Mouse (Mus musculus): ENCODE results near the gene Olfr1506. TPM values are rescaled to one million over a fixed set of nuclear protein-coding genes. Genes with fewer than 3 reads are reported as not detected.
"Not testable (repeated sequence)": the region's sequence is repeated elsewhere in the genome, so short reads cannot be mapped to it uniquely, and the experiment has no call there.

Gene Olfr1506
- not detected in 2 replicates for polyA plus RNA-seq (2014; fragmentation: Nextera tagmentation; extraction: Ambion mirVana)

- not testable (repeated sequence) for H3K27me3 ChIP-seq (ENCODE audit: control insufficient read depth, insufficient read depth, low read length); H3K9ac ChIP-seq (replicated peaks; ENCODE audit: low read depth, low read length); H3K27ac ChIP-seq (ENCODE audit: low read depth, low read length); H3K36me3 ChIP-seq (ENCODE audit: control insufficient read depth, insufficient read depth, low read length); H3K4me3 ChIP-seq (ENCODE audit: low read depth, low read length); H3K9me3 ChIP-seq (ENCODE audit: control insufficient read depth, low read length); ATAC-seq (ENCODE audit: low read depth); H3K4me2 ChIP-seq (ENCODE audit: low read depth, low read length); H3K4me1 ChIP-seq (ENCODE audit: control insufficient read depth, insufficient read depth, low read length)
- WGBS: no CpG with 5 or more reads among the region's 6 CpGs
Observed at GRCm38 (mm10) chr2:90224393-90224792, at the start of gene Olfr1506. Olfr1506 (minus strand) TSS chr2:90224493.

GRCm38 (mm10) chr2:90270932-90271331, 46.6 kb upstream of the Olfr1506 start, which contains the start of gene Olfr1271:
Olfr1271 (minus strand) TSS chr2:90271032.
- Histone ChIP-seq H3K9ac (replicated peaks; ENCODE audit: low read depth, low read length) (no peak within 1 kb of the TSS), H3K36me3 (ENCODE audit: control insufficient read depth, insufficient read depth, low read length) (no peaks in the 10 kb centered on the region), H3K4me2 (ENCODE audit: low read depth, low read length) (no peak within 1 kb of the TSS), H3K4me3 (ENCODE audit: low read depth, low read length) (no peak within 1 kb of the TSS), H3K27ac (ENCODE audit: low read depth, low read length) (no peak within 1 kb of the TSS), H3K27me3 (ENCODE audit: control insufficient read depth, insufficient read depth, low read length) (no peaks in the 10 kb centered on the region), H3K9me3 (ENCODE audit: control insufficient read depth, low read length) (no peaks in the 10 kb centered on the region), H3K4me1 (ENCODE audit: control insufficient read depth, insufficient read depth, low read length) (no peaks in the 10 kb centered on the region)
- WGBS: 91% methylated on average over 2 of the region's 2 CpGs
- ATAC-seq (ENCODE audit: low read depth): no peak

- H3K4me1 ChIP-seq (ENCODE audit: control insufficient read depth, insufficient read depth, low read length): no peaks in the 10 kb centered on the region
- 94% methylated on average over 4 of the region's 4 CpGs for WGBS
- H3K4me3 ChIP-seq (ENCODE audit: low read depth, low read length): no peak within 1 kb of the TSS
- no peak within 1 kb of the TSS for H3K4me2 ChIP-seq (ENCODE audit: low read depth, low read length)
- H3K36me3 ChIP-seq (ENCODE audit: control insufficient read depth, insufficient read depth, low read length): no peaks in the 10 kb centered on the region
- H3K9me3 ChIP-seq (ENCODE audit: control insufficient read depth, low read length): no peaks in the 10 kb centered on the region
- H3K9ac ChIP-seq (replicated peaks; ENCODE audit: low read depth, low read length): no peak within 1 kb of the TSS
- H3K27me3 ChIP-seq (ENCODE audit: control insufficient read depth, insufficient read depth, low read length): no peaks in the 10 kb centered on the region
- ATAC-seq (ENCODE audit: low read depth): no peak
- H3K27ac ChIP-seq (ENCODE audit: low read depth, low read length): no peak within 1 kb of the TSS
Observed at GRCm38 (mm10) chr2:90257492-90257891, 33.2 kb upstream of the Olfr1506 start, which contains the start of gene Olfr142. Olfr142 (minus strand) TSS chr2:90257592.

- no CpG with 5 or more reads among the region's 4 CpGs for WGBS
- not testable (repeated sequence) for H3K9ac ChIP-seq (replicated peaks; ENCODE audit: low read depth, low read length); H3K36me3 ChIP-seq (ENCODE audit: control insufficient read depth, insufficient read depth, low read length); H3K4me3 ChIP-seq (ENCODE audit: low read depth, low read length); H3K4me1 ChIP-seq (ENCODE audit: control insufficient read depth, insufficient read depth, low read length); H3K27me3 ChIP-seq (ENCODE audit: control insufficient read depth, insufficient read depth, low read length); H3K27ac ChIP-seq (ENCODE audit: low read depth, low read length); ATAC-seq (ENCODE audit: low read depth); H3K4me2 ChIP-seq (ENCODE audit: low read depth, low read length); H3K9me3 ChIP-seq (ENCODE audit: control insufficient read depth, low read length)
Observed at GRCm38 (mm10) chr2:90199606-90200005, 24.7 kb downstream of the Olfr1506 start.

- not testable (repeated sequence) for H3K27ac ChIP-seq (ENCODE audit: low read depth, low read length); H3K9me3 ChIP-seq (ENCODE audit: control insufficient read depth, low read length); ATAC-seq (ENCODE audit: low read depth); H3K4me3 ChIP-seq (ENCODE audit: low read depth, low read length); H3K36me3 ChIP-seq (ENCODE audit: control insufficient read depth, insufficient read depth, low read length); H3K9ac ChIP-seq (replicated peaks; ENCODE audit: low read depth, low read length); H3K4me2 ChIP-seq (ENCODE audit: low read depth, low read length); H3K4me1 ChIP-seq (ENCODE audit: control insufficient read depth, insufficient read depth, low read length); H3K27me3 ChIP-seq (ENCODE audit: control insufficient read depth, insufficient read depth, low read length)
- no CpG with 5 or more reads among the region's 6 CpGs for WGBS
Observed at GRCm38 (mm10) chr2:90195285-90195684, 29.0 kb downstream of the Olfr1506 start.

GRCm38 (mm10) chr2:90194750-90195149, 29.5 kb downstream of the Olfr1506 start:
- H3K9me3 ChIP-seq (ENCODE audit: control insufficient read depth, low read length); H3K4me3 ChIP-seq (ENCODE audit: low read depth, low read length); H3K4me1 ChIP-seq (ENCODE audit: control insufficient read depth, insufficient read depth, low read length); H3K27me3 ChIP-seq (ENCODE audit: control insufficient read depth, insufficient read depth, low read length); H3K9ac ChIP-seq (replicated peaks; ENCODE audit: low read depth, low read length); H3K4me2 ChIP-seq (ENCODE audit: low read depth, low read length); H3K27ac ChIP-seq (ENCODE audit: low read depth, low read length); H3K36me3 ChIP-seq (ENCODE audit: control insufficient read depth, insufficient read depth, low read length): not testable (repeated sequence)
- no CpG with 5 or more reads among the region's 3 CpGs for WGBS
- 0 out of 2 replicates have a peak, but pooled peaks have one; percentile 38 for ATAC-seq (ENCODE audit: low read depth)

GRCm38 (mm10) chr2:90187082-90187481, 37.2 kb downstream of the Olfr1506 start:
- not testable (repeated sequence) for H3K9me3 ChIP-seq (ENCODE audit: control insufficient read depth, low read length); H3K27ac ChIP-seq (ENCODE audit: low read depth, low read length); ATAC-seq (ENCODE audit: low read depth); H3K36me3 ChIP-seq (ENCODE audit: control insufficient read depth, insufficient read depth, low read length); H3K9ac ChIP-seq (replicated peaks; ENCODE audit: low read depth, low read length); H3K27me3 ChIP-seq (ENCODE audit: control insufficient read depth, insufficient read depth, low read length); H3K4me1 ChIP-seq (ENCODE audit: control insufficient read depth, insufficient read depth, low read length); H3K4me2 ChIP-seq (ENCODE audit: low read depth, low read length); H3K4me3 ChIP-seq (ENCODE audit: low read depth, low read length)
- no CpG with 5 or more reads among the region's 5 CpGs for WGBS

GRCm38 (mm10) chr2:90186082-90186481, 38.2 kb downstream of the Olfr1506 start:
- H3K4me3 ChIP-seq (ENCODE audit: low read depth, low read length); H3K36me3 ChIP-seq (ENCODE audit: control insufficient read depth, insufficient read depth, low read length); H3K4me1 ChIP-seq (ENCODE audit: control insufficient read depth, insufficient read depth, low read length); H3K27ac ChIP-seq (ENCODE audit: low read depth, low read length); ATAC-seq (ENCODE audit: low read depth); H3K4me2 ChIP-seq (ENCODE audit: low read depth, low read length); H3K9me3 ChIP-seq (ENCODE audit: control insufficient read depth, low read length); H3K9ac ChIP-seq (replicated peaks; ENCODE audit: low read depth, low read length); H3K27me3 ChIP-seq (ENCODE audit: control insufficient read depth, insufficient read depth, low read length): not testable (repeated sequence)
- WGBS: no CpG with 5 or more reads among the region's 4 CpGs

Measured in neural tube, embryonic 14.5 days (tissue).